Mouse (Mus musculus): Measurements from ENCODE around the gene Anapc4. TPM values are rescaled to one million over a fixed set of nuclear protein-coding genes. Genes with fewer than 3 reads are reported as not detected.

Gene Anapc4
- 10 to 100 TPM; 57.3 to 74.1 (median 67.4) TPM for total RNA-seq (2022)

DNA sequence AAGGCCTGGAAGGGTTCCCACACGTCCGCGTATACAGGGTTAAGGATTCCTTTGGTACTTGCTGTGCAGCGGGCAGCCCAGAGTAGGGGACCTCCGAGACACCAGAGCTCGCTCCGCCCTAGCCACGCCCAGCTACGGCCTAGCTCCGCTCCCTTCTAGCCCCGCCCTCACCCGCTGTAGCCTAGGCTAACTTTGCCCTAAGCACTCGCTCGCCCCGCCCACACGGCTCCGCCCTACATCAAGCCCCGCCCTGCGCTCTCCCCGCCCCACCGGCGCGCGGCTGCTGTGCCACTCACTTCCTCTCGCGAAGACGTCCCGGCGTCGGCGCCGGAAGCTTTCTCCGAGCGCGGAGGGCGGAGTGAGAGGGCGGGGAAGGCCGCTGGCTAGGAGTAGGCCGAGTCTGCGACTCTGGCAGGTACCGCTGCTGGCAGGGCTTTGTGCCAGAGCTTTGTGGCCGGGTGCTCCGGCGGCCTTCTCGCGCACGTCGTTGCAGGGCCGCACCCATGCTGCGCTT, at the start of gene Anapc4:
Gene Anapc4, plus strand, starts transcription at position 252 of the 514 bp plus-strand sequence.
- peak; percentile 95 to 99 for DNase-seq (ENCODE audit: low spot score in 2 of 2)

DNA sequence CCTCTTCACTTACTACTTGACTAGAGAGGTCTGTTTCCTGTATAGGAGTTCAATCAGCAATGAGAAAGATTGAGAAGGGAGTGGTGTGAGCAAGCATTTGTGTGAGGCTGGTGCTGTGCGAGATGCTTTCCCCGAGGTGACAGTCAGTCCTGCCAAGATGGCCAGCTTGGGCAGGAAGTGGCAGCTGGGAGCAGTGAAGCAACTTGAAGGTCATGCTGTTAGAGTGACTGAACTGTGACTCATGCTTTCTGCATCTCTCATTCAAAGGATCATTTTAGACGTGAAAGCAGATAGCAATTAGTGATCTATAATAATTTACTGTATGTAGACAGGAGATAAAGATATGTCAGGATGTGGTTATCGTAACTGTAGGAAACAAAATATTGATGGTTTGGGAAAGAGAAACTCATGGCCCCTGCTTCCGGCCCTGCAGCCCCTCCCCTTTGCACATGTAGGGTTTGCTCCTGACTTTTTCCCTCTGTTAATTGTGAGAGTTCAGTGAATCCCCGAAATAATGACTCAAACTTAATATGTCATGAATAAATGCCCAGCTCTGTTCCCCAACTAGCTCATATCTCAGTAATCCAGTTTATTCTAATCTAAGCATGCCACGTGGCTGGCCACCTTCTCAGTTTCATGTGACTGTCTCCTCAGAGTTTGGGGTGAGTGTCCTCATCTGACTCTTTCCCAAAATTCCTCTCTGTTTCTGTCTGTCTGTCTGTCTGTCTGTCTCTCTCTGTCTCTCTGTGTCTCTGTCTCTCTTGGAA, 47.1 kb upstream of the Anapc4 start:
- no peak for DNase-seq (ENCODE audit: low spot score in 2 of 2)

DNA sequence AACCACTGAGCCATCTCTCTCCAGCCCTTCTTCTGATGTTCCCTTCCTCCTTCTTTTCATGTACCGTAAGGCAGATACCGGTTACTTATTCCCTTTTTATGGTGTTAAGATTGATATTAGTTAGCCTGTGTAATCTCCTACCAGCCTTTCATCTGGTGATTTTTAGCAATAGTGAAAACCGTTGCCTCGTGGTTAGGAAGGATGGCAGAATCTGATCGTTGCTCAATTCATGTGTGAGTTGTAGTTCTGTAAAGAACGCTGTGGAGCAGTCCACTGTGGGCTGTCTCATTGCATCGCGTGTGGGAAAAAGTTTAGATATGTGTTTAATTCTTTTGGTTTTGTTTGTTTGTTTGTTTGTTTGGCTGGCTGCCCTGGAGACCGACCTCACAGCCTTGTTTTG, 40.6 kb upstream of the Anapc4 start:
- no peak for DNase-seq (ENCODE audit: low spot score in 2 of 2)

DNA sequence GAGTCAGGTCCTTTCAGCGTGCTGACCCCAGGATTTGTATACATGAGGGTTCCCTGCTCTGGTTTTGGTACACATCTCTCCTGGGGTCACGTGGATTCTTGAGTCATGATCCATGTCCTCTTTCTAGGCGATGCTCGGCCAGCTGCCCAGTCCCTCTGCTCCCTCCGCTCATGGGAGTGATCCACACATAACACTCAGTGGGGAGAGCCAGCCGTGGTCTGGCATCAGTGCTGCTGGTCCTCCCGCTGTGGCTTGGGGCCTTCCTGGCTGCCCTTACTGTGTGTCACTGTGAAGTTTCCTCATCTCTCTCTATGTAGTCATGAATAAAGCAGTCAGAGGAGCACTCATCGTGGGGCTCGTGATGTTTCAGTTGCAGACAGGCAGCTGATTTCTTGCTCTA, 39.7 kb upstream of the Anapc4 start:
- no peak for DNase-seq (ENCODE audit: low spot score in 2 of 2)

DNA sequence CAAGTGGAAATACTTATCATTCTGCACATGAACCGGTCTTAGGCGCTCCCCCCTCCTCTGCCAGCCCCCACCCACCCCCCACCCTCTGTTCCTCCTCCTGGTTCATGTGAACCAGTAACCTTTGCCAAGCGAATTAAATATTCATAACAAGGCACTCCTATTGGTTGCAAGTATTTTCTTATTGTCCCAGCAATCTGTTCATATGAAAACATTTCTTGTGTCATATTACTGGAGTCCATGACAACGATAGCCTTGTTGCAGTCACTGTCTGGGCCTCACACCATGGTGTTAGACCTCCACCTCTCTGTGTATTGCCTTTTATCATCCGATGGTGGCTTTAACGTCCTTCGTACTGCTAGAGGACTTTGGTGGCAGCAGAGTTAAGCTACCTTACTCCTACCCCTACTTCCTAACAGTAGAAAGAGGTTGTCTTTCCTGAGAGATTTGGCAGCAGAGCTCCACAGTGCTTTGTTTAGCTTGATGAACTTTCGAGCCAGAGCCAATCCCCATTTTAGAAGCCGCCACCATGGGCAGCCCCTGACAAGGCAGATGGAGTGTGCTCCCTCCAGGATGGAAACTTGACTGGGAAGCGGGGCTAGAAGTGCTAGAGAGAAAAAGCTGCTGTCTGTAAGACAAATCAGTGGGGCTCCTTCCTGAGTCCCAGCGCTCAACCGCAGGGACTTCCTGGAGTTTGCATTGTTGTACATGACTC, 34.4 kb upstream of the Anapc4 start:
- DNase-seq (ENCODE audit: low spot score in 2 of 2) = no peak

DNA sequence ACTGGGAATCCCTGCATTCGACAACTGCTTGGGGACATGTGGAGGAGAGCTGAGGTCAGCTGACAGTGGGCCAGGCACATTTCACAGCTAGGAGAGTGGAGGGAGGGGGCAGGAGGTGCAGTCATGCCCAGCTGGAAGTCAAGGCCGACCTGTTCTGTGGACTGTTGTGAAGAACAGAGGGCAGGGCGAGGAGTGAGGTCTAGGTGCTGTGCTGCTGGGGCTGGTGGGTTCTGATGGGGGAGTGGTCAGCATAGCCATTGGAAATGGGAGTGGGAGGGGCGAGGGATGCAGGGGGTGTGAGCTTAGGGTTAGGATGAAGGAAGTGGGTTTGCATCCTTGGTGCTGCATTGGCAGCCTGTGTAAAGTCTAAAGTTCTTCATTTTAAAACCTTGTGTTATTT, 28.0 kb upstream of the Anapc4 start:
- DNase-seq (ENCODE audit: low spot score in 2 of 2) = no peak

DNA sequence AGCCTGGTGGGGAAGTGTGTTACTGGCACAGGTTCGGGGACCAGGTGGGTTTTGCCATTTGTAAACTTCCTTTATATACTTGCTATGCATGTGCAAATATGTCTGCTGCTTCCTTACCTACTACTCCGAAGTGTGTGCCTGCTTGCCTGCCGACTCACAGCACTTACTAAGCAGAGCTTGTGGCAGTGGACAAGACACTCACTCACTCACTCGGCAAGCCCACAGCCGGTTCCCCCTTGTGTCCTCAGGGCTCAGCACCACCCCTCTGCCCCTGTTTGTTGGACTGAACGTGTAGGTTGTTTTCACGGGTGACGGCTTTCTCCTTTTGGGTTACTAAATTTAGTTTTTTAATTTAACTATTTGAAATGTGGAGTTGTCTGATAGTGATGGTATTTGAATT, 27.5 kb upstream of the Anapc4 start:
- no peak for DNase-seq (ENCODE audit: low spot score in 2 of 2)

DNA sequence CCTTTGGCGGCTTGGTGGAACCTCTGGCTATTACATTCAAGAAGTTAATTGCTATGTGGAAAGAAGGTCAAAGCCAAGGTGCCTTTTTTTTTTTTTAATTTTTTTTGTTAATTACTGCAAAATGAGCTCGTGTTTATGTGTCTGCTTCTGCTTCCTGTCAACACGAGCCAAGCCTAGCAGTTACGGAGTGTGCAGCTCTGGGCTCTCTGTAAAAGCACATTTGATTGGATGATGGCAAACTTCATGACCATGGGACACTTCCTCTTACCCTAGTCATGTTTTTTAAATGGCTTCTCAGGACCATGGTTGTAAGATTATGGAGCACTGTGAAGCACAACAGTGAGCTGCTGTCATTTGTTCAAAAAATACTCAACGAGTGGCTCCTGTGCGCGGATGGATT, 26.8 kb upstream of the Anapc4 start:
- no peak for DNase-seq (ENCODE audit: low spot score in 2 of 2)

DNA sequence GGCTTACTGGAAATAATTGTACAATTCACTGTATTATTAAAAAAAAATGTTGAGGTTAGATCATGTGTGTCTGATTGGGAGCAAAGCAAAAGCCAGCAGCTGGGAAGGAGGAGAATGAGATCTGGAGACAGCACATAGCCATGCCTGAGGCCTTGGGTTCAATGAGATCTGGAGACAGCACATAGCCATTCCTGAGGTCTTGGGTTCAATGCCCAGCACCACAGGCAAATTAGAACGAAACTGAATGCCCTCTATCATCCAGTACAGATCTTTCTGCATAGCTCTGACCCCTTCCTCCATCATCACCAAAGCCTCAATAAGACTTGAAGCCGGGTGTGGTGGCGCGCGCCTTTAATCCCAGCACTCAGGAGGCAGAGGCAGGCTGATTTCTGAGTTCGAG, 23.4 kb upstream of the Anapc4 start:
- no peak for DNase-seq (ENCODE audit: low spot score in 2 of 2)

DNA sequence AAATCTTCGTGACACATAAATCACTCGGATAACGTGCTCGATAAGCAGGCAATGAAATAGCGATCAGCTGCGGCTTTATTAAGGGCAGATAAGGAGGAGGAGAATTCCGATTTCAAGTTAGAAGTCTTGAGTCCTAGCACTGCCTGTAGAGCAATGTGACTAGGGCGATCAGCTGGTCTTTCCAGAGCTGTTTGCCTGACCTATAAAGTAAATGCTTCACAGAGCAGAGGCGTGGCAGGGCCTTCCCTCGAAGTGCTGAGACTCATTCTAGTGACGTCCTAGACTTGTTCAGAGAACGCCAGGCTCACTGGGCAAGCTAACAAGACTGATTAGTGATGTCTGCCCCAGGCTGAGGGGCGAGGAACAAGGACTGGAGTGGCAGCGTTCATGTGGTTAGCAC, 22.8 kb upstream of the Anapc4 start:
- DNase-seq (ENCODE audit: low spot score in 2 of 2) = no peak

DNA sequence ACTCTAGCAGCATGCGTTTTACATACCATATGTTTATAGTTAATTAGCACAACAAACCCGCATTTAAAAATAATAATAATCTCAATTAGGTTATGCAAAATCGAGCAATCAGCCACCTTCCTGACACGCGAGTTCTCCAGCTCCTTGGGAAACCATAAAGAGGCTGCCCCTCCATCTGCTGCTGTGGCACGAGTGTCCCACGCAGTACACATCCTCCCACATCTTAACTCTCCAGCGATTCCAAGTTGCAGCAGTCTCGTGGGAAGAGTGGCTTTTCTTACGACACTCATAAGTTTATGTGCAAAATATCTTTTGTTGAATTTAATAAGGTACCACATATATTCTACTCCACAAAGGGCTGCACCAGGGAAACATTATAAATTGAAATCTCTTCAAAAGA, 21.4 kb upstream of the Anapc4 start:
- no peak for DNase-seq (ENCODE audit: low spot score in 2 of 2)

DNA sequence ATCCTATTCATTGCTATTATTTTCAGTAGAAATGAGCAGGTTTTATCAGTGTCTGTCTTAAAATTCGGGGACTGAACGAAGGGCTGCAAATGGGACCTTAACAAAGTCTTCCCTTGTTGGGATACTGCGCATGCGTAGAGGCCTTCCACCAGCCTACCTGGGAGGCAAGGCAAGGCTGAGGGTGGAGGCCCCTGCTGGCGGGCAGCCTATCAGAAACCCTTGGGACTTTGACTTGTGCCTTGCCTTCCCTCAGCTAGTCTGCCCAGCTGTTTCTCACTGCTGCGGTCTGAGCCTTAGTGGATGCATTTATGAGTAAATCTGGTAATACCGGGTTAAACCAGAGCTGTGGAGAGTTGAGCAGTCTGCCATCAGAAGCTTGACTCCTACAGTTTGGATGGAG, 20.5 kb upstream of the Anapc4 start:
- DNase-seq (ENCODE audit: low spot score in 2 of 2) = no peak

DNA sequence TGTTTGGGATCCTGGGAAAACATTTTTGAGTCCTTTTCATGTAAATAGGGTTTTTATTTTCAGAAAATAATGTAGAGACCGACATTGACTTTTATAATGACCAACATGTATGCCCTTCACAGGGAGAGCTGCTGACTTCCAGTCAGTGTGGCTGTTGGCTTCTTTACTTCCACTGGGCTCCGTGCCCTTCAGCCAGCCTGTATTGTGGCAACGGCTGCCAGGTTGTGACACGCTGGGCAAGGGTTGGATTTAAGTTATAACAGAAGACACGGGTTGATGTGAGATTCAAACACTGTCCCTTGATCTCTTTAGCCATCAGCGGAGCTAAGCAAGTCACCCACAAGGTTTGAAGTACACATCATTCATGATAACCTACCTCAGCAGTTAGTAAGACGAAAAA, 15.1 kb upstream of the Anapc4 start:
- no peak for DNase-seq (ENCODE audit: low spot score in 2 of 2)

DNA sequence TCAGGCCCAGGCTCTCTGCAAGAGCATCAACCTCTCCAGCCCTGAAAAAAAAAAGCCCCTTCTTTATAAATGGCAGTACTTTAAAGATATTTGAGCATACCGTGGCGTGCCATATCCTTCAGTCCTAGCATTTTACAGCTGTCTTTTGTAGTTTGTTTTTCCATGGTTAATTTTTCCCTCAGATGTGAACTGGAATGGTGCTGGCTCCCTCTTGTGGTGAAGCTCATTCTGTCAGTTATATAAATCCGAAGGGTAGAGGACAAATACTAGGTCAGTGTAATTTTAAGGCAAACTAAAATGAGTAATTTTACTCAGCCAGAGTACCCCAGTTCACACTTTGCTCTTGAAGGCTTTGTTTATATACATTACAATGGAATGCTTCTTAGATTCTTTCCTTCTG, 12.1 kb upstream of the Anapc4 start:
- no peak for DNase-seq (ENCODE audit: low spot score in 2 of 2)

DNA sequence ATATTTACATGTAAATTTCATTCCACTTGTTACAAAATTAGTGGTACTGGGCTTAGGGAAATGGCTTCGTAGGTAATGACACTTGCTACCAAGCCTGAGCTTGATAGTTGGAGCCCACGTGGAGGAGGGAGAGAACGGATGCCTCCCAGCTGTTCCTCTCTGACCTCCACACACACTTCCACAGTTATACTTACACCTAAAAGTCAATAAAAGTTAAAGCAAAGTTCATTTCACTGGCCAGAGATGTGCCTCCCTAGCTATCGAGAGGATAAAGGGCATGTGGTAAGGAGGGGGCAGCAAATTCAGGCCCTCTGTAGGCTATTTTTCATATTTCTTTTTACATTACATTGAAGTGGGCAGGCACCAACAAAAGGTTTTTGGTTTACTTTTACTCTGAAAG, 5.9 kb upstream of the Anapc4 start:
- DNase-seq (ENCODE audit: low spot score in 2 of 2) = no peak

DNA sequence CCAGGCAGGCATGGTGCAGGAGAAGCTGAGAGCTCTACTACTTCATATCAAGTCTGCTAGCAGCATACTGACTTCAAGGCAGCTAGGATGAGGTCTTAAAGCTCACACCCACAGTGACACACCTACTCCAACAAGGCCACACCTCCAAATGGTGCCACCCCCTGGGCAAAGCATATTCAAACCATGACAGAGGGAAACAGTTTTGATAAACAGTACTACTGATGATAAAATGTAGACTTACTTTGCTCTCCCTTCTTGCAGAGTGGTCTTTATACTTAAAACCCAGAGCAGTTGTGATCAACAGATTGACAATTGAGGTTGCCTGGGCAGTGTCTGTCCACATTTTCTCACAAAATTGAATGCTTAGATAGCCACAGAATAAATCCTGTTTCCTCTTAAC, 807 bp upstream of the Anapc4 start:
- no peak for DNase-seq (ENCODE audit: low spot score in 2 of 2)

DNA sequence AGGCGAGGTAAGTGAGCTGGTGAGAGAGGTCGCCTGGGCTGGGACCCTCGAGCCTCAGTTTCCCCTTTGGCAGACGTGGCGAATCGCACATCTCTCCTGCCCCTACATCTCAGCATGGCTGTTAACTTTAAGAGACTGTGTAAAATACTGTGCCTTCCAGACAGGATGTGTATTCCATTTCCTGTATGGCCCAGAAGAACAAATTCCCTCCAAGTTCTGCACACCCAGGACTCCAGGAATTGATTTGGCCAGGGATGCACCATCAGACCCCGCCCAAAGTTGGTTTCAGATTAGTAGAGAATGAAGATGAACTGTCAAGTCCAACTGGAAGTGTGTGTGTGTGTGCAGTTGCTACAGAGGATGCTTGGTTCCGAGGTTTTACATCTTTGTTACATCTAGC, 574 bp downstream of the Anapc4 start:
- DNase-seq (ENCODE audit: low spot score in 2 of 2) = no peak

DNA sequence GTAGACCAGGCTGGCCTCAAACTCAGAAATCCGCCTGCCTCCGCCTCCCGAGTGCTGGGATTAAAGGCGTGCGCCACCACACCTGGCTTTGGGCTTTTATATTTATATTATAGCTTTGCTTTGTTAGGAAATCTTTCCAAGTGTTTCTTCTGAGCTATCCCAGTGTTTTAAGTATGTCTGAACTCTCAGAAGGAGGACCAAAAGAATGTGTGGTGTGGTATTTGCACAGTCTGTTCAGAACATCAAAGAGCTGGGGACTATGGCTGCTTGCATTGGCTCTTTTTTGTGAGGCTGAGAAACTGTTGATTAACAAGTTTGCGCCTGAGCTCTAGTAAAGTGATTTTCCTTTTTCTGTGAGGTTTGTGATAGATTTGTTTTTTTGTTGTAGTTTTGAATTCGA, 10.5 kb downstream of the Anapc4 start:
- no peak for DNase-seq (ENCODE audit: low spot score in 2 of 2)

DNA sequence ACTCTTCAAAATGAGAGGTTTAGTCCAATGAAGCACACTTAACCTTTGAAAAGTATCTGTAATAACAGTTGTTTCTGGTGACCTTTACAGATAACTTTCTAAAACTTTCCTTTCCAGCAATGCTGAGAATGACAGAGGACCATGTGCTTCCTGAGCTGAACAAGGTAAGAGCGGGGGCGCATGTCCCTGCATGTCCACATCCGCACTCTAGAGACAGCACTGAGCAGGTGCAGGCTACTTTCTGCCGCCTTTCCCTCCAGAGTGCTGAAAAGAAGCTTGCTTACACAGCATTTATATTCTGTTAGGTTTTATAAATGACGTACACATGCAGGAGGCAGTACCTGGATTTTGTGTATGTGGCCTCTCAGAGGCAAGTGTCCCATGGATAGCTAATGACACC, 21.9 kb downstream of the Anapc4 start:
- no peak for DNase-seq (ENCODE audit: low spot score in 2 of 2)

DNA sequence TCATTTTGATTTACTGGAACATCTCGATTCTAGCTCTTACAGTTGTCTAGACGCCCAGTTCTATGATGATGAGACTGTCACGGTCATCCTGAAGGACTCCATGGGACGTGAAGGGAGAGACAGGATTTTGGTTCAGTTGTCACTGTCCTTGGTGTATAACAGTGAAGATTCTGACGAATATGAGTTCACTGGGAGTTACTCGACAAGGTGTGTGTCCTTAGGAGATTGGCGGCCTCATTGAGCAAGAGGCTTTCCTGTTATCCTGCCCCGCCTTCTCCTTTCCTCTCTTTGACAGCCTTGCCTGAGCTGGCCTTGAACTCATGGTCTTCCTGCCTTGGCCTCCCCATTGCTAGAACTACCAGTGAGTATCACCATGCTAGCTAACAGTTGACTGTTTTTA, 30.6 kb downstream of the Anapc4 start:
- DNase-seq (ENCODE audit: low spot score in 2 of 2) = no peak

DNA sequence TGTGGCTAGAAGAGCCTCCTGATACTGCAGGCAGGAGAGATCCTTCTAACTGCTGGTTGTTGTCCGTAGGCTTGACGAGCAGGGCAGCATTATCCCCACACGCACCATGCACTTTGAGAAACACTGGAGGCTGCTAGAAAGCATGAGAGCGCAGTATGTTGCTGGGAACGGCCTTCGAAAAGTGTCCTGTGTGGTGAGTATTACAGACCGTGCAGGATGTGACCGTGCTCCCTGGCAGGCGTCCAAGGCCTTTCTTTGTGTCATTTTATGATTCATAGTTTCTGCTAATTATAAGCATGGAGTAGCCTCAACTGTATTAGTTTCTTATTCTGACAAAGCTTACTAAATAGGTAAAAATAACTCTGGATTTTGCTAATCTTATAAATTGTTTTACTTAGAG, 32.0 kb downstream of the Anapc4 start:
- DNase-seq (ENCODE audit: low spot score in 2 of 2) = peak in 1 of 2 experiments; percentile 18

DNA sequence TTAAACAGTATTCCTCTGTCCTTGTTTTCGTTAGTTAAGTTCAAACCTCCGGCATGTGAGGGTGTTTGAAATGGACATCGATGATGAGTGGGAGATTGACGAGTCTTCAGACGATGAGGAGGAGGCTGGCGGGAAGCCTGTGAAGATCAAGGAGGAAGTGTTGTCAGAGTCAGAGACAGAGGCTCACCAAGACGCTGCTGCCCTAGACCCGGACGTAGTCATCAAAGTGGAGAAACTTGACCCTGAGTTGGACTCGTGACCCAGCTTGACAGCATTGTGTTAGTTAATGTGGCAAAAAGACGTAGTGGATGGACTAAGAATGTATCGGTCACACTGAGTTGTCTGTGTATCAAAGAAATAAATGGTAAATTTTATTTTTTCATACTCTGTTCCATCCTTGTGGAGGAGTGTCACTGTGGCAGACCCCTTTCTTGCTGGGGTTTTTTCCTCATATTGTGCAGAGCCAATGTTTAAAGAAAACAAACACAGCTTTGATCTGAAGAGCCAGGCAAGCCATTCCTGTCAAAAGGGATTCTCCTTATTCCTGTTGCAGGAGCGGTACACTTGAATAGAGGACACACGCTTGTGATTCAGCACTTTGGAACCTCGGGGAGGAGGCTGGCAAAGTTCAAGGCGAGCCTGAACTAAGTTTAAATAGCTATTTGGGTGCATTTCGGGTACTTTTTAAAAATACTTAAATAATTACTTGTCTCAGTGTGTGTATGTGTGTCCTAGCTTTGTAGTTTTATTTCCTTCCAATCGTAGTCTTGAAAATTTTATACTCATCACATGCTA, 32.7 kb downstream of the Anapc4 start:
- no peak for DNase-seq (ENCODE audit: low spot score in 2 of 2)
